Mouse (Mus musculus): ENCODE data around the gene Olfr923.
"Not testable (repeated sequence)": the region's sequence is repeated elsewhere in the genome, so short reads cannot be mapped to it uniquely, and the experiment has no call there.

The Olfr923 gene

GRCm38 (mm10) chr9:38826245-38826644 is at the start of gene Olfr923:
Olfr923 (plus strand) TSS chr9:38826545.
- DNase-seq = no peak

DNA sequence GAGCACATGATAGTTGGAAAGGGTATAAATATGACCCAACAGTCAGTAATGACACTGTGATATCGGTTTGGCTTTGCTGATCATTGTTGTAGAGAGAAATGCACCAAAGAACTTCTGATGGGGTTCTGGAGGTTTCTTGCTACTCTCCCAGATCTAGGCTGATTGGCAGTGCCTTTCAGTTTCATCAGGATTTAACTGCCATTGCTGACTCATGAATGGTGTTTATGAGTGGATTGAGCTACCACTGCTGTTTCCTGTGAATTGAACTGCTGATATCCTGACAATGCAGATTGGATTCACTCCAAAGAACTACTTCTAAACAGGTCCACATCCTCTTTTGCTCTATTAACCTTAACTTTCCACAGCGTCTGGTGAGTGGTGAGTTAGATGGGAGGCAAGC is 33.7 kb upstream of the Olfr923 start:
- no peak for DNase-seq

DNA sequence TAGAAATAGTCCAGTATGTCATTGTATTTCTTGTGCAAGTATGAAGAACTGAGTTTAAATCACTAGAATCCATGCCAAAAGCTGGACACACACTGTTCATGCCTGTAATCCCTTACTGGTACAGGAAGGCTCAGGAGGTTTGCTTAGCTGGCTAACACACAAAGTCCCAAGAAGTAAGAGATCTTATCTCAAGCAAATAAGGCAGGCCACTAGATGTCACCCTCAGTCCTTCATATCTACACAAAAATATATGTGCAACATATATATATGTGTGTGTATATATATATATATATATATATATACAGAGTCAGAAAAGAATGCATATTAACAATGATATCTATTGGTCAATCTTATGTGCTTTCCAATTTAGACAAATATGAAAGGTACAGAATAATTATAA is 20.6 kb upstream of the Olfr923 start:
- DNase-seq = no peak

DNA sequence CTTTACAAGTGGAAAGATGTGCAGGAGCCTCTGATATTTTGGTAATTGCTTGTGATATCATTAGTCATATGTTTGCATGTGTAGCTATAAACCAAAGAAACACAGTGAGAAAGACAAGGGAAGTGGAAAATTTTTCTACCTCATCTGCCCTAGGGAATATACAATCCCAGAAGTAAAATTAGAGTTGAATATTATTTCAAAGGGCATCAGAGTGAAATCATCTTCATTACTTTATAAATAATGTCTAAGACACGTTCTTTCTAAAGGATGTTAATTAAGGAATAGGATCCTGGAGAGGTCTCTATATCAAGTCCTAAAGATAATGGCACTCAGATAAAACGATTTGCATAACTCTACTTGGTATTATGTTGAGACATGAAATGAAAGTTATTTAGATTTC is 12.0 kb upstream of the Olfr923 start, which contains the start of gene Olfr922:
TSS of gene Olfr922 (plus strand) at position 301 of the 400 bp plus-strand sequence.
- no peak for DNase-seq

DNA sequence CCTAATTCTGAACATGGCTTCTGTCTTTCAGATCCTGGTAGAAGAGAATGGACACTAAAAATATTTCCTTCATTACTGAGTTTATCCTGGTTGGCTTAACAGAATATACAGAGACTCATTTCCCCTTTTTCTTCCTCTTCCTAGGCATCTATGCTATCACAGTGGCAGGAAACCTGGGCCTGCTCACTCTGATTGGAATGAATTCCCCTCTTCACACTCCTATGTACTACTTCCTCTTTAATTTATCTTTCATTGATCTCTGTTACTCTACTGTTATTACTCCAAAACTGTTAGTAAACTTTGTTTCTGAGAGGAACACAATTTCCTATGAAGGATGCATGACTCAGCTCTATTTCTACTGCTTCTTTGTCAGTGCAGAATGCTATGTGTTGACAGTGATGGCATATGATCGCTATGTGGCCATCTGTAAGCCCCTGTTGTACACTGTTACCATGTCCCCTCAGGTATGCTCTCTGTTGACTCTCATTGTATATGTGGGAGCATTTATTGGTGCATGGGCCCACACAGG is 10.8 kb upstream of the Olfr923 start:
- DNase-seq = no peak

DNA sequence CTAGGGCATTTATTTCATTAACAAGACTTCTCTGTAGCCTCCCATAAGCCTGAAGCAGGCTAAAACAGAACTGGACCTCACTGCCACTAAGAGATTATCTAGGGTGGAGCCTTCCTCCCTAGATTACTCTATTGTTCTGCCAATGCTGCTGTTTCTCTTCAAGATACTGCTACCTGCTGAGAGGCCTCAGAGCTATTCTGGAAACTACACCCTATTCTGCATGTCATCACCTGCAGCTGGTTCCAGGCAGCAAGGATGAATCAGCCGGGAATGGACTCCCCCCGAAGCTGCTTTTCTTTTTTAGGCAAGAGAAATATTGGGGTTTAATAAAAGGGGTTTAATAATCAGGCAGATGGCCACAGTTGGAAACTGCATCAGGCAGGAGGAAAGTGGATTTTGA is 6.7 kb downstream of the Olfr923 start:
- DNase-seq = no peak

DNA sequence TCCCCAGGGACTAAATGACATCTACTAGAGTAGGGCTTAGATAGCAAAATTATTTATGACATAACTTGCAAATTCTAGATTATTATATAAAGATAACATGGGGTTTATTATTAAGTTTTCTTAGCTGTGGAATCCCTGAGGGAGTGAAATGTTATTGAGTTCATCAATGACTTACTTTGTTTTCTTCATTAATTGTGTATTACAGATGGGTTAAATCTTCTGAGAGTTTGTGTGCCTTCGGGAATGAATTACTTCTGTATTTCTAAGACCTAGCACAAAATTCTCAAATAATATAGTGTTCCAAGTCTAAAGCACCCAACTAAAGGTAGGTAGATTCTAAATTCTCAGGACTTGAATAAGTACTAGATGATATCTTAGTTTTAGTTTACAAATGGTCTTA is 17.8 kb downstream of the Olfr923 start, which contains the start of gene Olfr924:
TSS of gene Olfr924 (plus strand) at position 301 of the 400 bp plus-strand sequence.
- no peak for DNase-seq

DNA sequence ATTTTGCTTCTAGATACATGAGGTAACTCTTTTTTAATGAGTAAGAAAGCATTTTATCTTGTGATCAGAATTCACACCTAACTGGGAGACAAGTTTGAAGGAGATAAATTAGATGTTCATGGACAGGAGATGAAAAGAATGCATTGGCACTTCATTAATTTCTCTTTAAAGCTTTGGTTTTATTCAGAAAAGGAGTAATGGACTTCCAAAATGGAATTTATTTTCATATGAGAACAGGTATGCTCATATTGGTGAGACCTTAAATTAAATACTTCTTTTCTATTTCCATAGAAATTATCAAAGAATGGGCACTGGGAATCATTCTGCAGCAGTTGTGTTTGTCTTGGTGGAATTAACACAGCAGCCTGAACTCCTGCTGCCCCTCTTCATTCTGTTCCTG is 28.4 kb downstream of the Olfr923 start, which contains the start of gene Olfr26:
TSS of gene Olfr26 (plus strand) at position 301 of the 400 bp plus-strand sequence.
- no peak for DNase-seq

DNA sequence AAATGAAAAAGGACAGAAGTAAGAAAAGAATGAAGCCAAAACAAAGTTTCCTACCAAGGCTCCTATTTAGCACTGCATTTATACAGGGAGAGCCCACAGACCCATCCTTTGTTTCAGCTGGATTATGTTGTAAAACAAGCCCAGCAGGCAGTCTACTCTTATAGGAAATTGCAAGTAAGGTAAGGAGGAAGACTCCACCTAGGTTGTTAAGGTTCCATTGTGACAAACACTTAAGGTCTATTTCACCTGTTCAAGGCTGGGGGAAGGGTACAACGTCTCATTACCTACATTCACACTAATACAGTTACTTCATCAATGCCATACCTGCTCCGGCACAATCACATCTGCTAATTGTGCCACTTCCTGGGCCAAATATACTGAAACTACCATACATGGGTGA is 48.5 kb downstream of the Olfr923 start:
- DNase-seq = not testable (repeated sequence)

DNA sequence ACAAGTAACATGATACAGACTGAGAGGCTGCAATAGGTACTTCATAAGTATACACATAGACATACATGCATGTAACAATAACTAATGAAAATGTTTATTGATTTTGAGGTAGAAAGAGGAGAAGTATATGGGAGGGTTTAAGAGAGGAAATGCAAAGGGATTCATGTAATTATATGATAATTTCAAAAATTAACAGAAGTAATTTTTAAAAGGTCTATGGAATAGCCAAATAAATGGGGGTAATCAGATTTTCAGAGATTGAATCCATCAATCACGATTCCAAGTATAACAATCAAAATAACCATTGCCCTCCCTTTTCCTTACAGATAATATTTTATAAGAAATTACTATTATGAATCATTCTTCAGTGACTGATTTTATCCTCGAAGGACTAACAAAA is 50.5 kb downstream of the Olfr923 start, which contains the start of gene Olfr926:
TSS of gene Olfr926 (plus strand) at position 301 of the 400 bp plus-strand sequence.
- no peak for DNase-seq
